In genomic region chr12:29907056-29907455, GRCm38 (mm10) we compare ENCODE assay signal across 9 mouse cellular contexts. TPM values are rescaled to one million over a fixed set of nuclear protein-coding genes. Genes with fewer than 3 reads are reported as not detected.
DNase-seq lines count a peak whose midpoint lies in the region; ATAC-seq and TF ChIP-seq lines count a peak whose summit lies in the region.
"Had no signal": no experiment of that assay in that cellular context is flagged by ENCODE, and none has a peak within 500 bp of the region (broad histone marks: within the 10 kb centered on the region; RNA-seq: fewer than 3 reads in every experiment).

No protein-coding gene starts in this region.

- H3K4me1 ChIP-seq in forebrain, embryonic 15.5 days = no peaks in the 10 kb centered on the region; the same call in 1 of the 2 replicates
- no peaks in the 10 kb centered on the region for H3K4me1 ChIP-seq in hindbrain, postnatal 0 days (ENCODE audit: insufficient read depth, low read length)
- peaks cover 18% of the 10 kb centered on the region; the same call in 1 of the 2 replicates for H3K4me1 ChIP-seq in limb, embryonic 15.5 days

- WGBS in forebrain, embryonic 15.5 days = 38% methylated on average over 2 of the region's 2 CpGs
- 50% methylated on average over 2 of the region's 2 CpGs for WGBS in hindbrain, postnatal 0 days
- 38% methylated on average over 2 of the region's 2 CpGs for WGBS in limb, embryonic 15.5 days

- H3K4me2 ChIP-seq in forebrain, embryonic 15.5 days (replicated peaks) = no peak overlapping the region
- no peak overlapping the region for H3K4me2 ChIP-seq in hindbrain, postnatal 0 days (ENCODE audit: low read depth, low read length)
- H3K4me2 ChIP-seq in limb, embryonic 15.5 days = no peak overlapping the region

- no peaks in the 10 kb centered on the region for H3K27me3 ChIP-seq in forebrain, embryonic 15.5 days
- no peaks in the 10 kb centered on the region for H3K27me3 ChIP-seq in hindbrain, postnatal 0 days (ENCODE audit: insufficient read depth, low read length)
- no peaks in the 10 kb centered on the region for H3K27me3 ChIP-seq in limb, embryonic 15.5 days

- no peak overlapping the region for H3K4me3 ChIP-seq in forebrain, embryonic 15.5 days
- no peak overlapping the region for H3K4me3 ChIP-seq in hindbrain, postnatal 0 days (ENCODE audit: low read length)
- no peak overlapping the region for H3K4me3 ChIP-seq in limb, embryonic 15.5 days

- H3K9me3 ChIP-seq in forebrain, embryonic 15.5 days = no peaks in the 10 kb centered on the region
- no peaks in the 10 kb centered on the region for H3K9me3 ChIP-seq in hindbrain, postnatal 0 days (ENCODE audit: low read length)
- H3K9me3 ChIP-seq in limb, embryonic 15.5 days = no peaks in the 10 kb centered on the region

- H3K27ac ChIP-seq in forebrain, embryonic 15.5 days (replicated peaks) = no peak overlapping the region
- peak overlapping the region; percentile 1; the same call in 1 of the 2 replicates for H3K27ac ChIP-seq in hindbrain, postnatal 0 days
- 0 out of 2 replicates have a peak overlapping the region, but pooled peaks have one; percentile 9 for H3K27ac ChIP-seq in limb, embryonic 15.5 days

- peak; percentile 81 for TF ChIP-seq CTCF in hindbrain, postnatal 0 days (IDR thresholded peaks at IDR 0.05; ENCODE audit: low read depth)

- no peak for DNase-seq in frontal cortex, postnatal 25 days (ENCODE audit: low spot score in 2 of 2)
- DNase-seq in adrenal gland, adult 8-10 months = peak; percentile 46
- DNase-seq in hindbrain, postnatal 0 days (ENCODE audit: low spot score) = peak; percentile 80
- DNase-seq in ovary, postnatal 36 days (ENCODE audit: low spot score) = peak; percentile 64

- no peak overlapping the region for H3K9ac ChIP-seq in forebrain, embryonic 15.5 days (replicated peaks)
- H3K9ac ChIP-seq in hindbrain, postnatal 0 days (replicated peaks; ENCODE audit: low read length) = no peak overlapping the region
- H3K9ac ChIP-seq in limb, embryonic 15.5 days = no peak overlapping the region

- peak; percentile 62 for ATAC-seq in frontal cortex, adult (ENCODE audit: low TSS enrichment)
- 0 out of 2 replicates have a peak, but pooled peaks have one; percentile 47 for ATAC-seq in forebrain, embryonic 15.5 days (replicated peaks)
- peak; percentile 60 for ATAC-seq in hindbrain, postnatal 0 days
- no peak for ATAC-seq in limb, embryonic 15.5 days (ENCODE audit: insufficient number of reproducible peaks, low FRiP score, low TSS enrichment, low read depth)
- no peak for ATAC-seq in CD4-positive, CD25-positive, alpha-beta regulatory T cell, adult 4 months

- H3K36me3 ChIP-seq in forebrain, embryonic 15.5 days = peaks cover 17% of the 10 kb centered on the region
- H3K36me3 ChIP-seq in hindbrain, postnatal 0 days (ENCODE audit: insufficient read depth, low read length) = peaks cover 8% of the 10 kb centered on the region; the same call in 1 of the 2 replicates
- H3K36me3 ChIP-seq in limb, embryonic 15.5 days = no peaks in the 10 kb centered on the region

RNA-seq across cellular contexts. Expression of gene Pxdn, which starts 30.4 kb away (rescaled TPM):
- total RNA-seq in adrenal gland, adult 8-10 months (2022) = 10 to 100 TPM; 41.0 to 51.5 (median 44.3) TPM
- polyA plus RNA-seq in forebrain, embryonic 15.5 days (2015; fragmentation: Nextera tagmentation; extraction: Ambion mirVana) = 39.7 and 41.9 TPM in 2 replicates
- total RNA-seq in hindbrain, postnatal 0 days (2014; rRNA removed) = 68.8 and 72.1 TPM in 2 replicates
- polyA plus RNA-seq in hindbrain, postnatal 0 days (2015; fragmentation: Nextera tagmentation; extraction: Ambion mirVana) = 15.4 and 15.7 TPM in 2 replicates
- 103 and 110 TPM in 2 replicates for polyA plus RNA-seq in limb, embryonic 15.5 days (2015; fragmentation: Nextera tagmentation; extraction: Ambion mirVana)
- not detected for polyA plus RNA-seq in CD4-positive, CD25-positive, alpha-beta regulatory T cell, adult 4 months (2017; shearing (Covaris generic))
- total RNA-seq: MEL had no signal

Comparison
In these comparisons a context has a peak if more than half of its experiments do, and no peak if none do; other contexts are left out.
1. ATAC-seq: peak in frontal cortex, adult (single experiment), forebrain, embryonic 15.5 days (single experiment) and hindbrain, postnatal 0 days (single experiment); none in limb, embryonic 15.5 days (single experiment) and CD4-positive, CD25-positive, alpha-beta regulatory T cell, adult 4 months (single experiment).
2. DNase-seq: peak in adrenal gland, adult 8-10 months (single experiment), hindbrain, postnatal 0 days (single experiment) and ovary, postnatal 36 days (single experiment); none in frontal cortex, postnatal 25 days (0 of 2).
3. RNA of gene Pxdn, which starts 30.4 kb away (polyA plus RNA-seq): 103 to 110 TPM in limb, embryonic 15.5 days, 39.7 to 41.9 TPM in forebrain, embryonic 15.5 days and 15.4 to 15.7 TPM in hindbrain, postnatal 0 days; not detected in CD4-positive, CD25-positive, alpha-beta regulatory T cell, adult 4 months; every median in the first group is over 10 times any median in the second.